Mouse (Mus musculus) hindbrain, embryonic 14.5 days (tissue): ENCODE results near the gene Kansl1l. TPM values are rescaled to one million over a fixed set of nuclear protein-coding genes. Genes with fewer than 3 reads are reported as not detected.

ENCODE experiments used
- ATAC-seq: fragments of 200-750 bp; cut with Nextera tagmentation; 2 replicates; pipeline ENCODE4 v1.8.0; 2017; ENCODE audit warnings: moderate number of reproducible peaks, mild to moderate bottlenecking, moderate TSS enrichment, moderate library complexity; ENCODE audit not compliant: low FRiP score
- DNase-seq: peaks from one replicate; pipeline ENCODE4 v3.0.0-alpha.2; 2015; ENCODE audit warnings: low spot score
- H3K27ac ChIP-seq: fragments of 300-500 bp; sonication (generic); 2 replicates; pipeline ENCODE4 v1.5.1; 2014; ENCODE audit warnings: mild to moderate bottlenecking, moderate library complexity
- H3K27me3 ChIP-seq: fragments of 300-500 bp; sonication (generic); 2 replicates; pipeline ENCODE4 v1.6.1; 2014; ENCODE audit warnings: mild to moderate bottlenecking, low read length, mixed read lengths; ENCODE audit not compliant: control insufficient read depth, insufficient read depth
- H3K36me3 ChIP-seq: fragments of 300-500 bp; sonication (generic); replicated peaks from 2 replicates; pipeline ENCODE4 v1.6.1; 2014; ENCODE audit not compliant: control insufficient read depth, insufficient read depth
- H3K4me1 ChIP-seq: fragments of 300-500 bp; sonication (generic); replicated peaks from 2 replicates; pipeline ENCODE4 v1.6.1; 2014; ENCODE audit warnings: antibody characterized with exemption, low read length, mixed read lengths; ENCODE audit not compliant: control insufficient read depth, insufficient read depth
- H3K4me2 ChIP-seq: fragments of 300-500 bp; sonication (generic); replicated peaks from 2 replicates; pipeline ENCODE4 v1.6.1; 2014; ENCODE audit warnings: mild to moderate bottlenecking, moderate library complexity
- H3K4me3 ChIP-seq: fragments of 300-500 bp; sonication (generic); replicated peaks from 2 replicates; pipeline ENCODE4 v1.5.1; 2014; ENCODE audit warnings: mild to moderate bottlenecking, low read length
- H3K9ac ChIP-seq: fragments of 300-500 bp; sonication (generic); 2 replicates; pipeline ENCODE4 v1.6.1; 2014
- H3K9me3 ChIP-seq: fragments of 300-500 bp; sonication (generic); 2 replicates; pipeline ENCODE4 v1.6.1; 2016; ENCODE audit warnings: low read length; ENCODE audit not compliant: control insufficient read depth
- WGBS: fragments of 180-500 bp; shearing (Covaris S2); extraction: QIAGEN DNeasy Blood & Tissue Kit; methylation state at CpG from one replicate; pipeline ENCODE4 v1.1.7; 2014; 5-methylcytosine and 5-hydroxymethylcytosine counted together
- polyA plus RNA-seq: library from polyadenylated mRNA; unstranded; fragments of >200 nt; fragmentation: Nextera tagmentation; extraction: Ambion mirVana; gene quantifications from 2 replicates; pipeline ENCODE4 v1.2.1, GENCODE M21; 2014

The Kansl1l gene
- polyA plus RNA-seq = 12.8 and 12.9 TPM in 2 replicates

DNA sequence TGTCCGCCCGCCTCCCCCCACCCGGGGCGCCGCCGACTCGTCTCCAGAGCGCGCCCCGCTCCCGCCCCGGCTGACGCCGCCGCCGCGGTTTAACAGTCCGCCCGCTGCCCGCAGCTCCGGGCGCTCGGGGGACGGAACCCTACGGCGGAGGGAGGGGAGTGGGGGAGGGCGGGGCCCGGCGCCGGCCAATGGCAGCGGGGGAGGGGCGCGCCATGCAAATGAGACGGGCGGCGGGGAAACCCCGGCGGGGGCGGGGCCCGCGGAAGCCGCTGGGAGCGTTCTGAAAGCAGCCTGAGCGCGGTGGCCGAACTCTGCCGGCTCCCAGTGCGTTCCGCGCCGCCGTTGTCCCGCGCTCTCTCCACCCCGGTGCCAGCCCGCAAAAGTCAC is at the start of gene Kansl1l:
Gene Kansl1l (minus strand): TSS at position 110 of the 387 bp plus-strand sequence.
- Histone ChIP-seq H3K36me3 (no peaks in the 10 kb centered on the region), H3K27ac (peak within 1 kb of the TSS; percentile 100), H3K9me3 (no peaks in the 10 kb centered on the region), H3K4me3 (peak within 1 kb of the TSS; percentile 95), H3K4me2 (peak within 1 kb of the TSS; percentile 80), H3K4me1 (peaks cover 20% of the 10 kb centered on the region), H3K27me3 (no peaks in the 10 kb centered on the region), H3K9ac (peak within 1 kb of the TSS; percentile 97)
- ATAC-seq = peak; percentile 89
- DNase-seq = peak; percentile 92
- WGBS = under 1% methylated on average over 39 of the region's 56 CpGs

GRCm38 (mm10) chr1:66865633-66866032 is 48.3 kb upstream of the Kansl1l start:
- Histone ChIP-seq H3K27ac (no peak overlapping the region), H3K4me3 (no peak overlapping the region), H3K4me2 (no peak overlapping the region), H3K9me3 (no peaks in the 10 kb centered on the region), H3K4me1 (0 out of 2 replicates have a peak, but pooled peaks cover 3% of the 10 kb centered on the region), H3K9ac (no peak overlapping the region), H3K36me3 (no peaks in the 10 kb centered on the region), H3K27me3 (no peaks in the 10 kb centered on the region)
- DNase-seq (no peak), ATAC-seq (no peak)
- 93% methylated on average over 4 of the region's 4 CpGs for WGBS

DNA sequence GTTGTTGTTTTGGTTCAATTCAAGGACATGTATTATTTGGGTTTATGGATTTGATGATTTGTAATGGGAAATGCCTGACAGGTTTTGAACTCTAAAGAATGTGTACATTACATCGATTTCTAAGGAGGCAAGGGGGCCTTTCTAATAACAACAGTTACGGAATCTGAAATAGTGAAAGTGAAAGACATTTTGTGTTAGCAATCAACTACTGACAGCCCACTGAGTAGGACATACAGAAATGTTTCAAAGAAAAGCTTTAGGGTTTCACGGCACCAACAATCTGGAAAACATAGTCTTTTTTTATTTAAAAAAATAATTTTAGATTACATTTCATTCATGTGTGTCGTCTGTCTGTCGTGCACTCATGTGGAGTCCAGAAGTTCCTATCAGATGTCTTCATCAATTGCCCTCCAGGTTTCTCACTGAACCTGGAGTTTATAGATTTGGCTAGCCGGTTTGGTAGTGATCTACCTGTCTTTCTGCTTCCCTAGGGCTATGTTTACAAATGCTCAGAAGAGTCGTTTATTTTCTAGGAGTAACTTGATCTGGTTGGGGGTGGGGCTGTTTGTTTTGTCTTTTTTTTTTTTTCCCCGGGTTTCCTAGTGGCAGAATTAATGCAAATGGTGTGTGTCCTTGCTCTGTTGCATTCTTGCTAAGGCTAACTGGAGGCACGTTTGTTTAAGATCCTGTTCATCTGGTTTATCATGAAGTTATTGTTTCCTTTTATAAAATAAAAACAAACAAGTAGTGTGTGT is 46.6 kb upstream of the Kansl1l start:
- Histone ChIP-seq H3K4me1 (0 out of 2 replicates have a peak, but pooled peaks cover 3% of the 10 kb centered on the region), H3K27ac (no peak overlapping the region), H3K4me2 (peak overlapping the region; percentile 84), H3K27me3 (no peaks in the 10 kb centered on the region), H3K9me3 (0 out of 2 replicates have a peak, but pooled peaks cover 7% of the 10 kb centered on the region), H3K36me3 (no peaks in the 10 kb centered on the region), H3K4me3 (peak overlapping the region; percentile 78), H3K9ac (no peak overlapping the region; the same call in 1 of the 2 replicates)
- DNase-seq = no peak
- 15% methylated on average over 9 of the region's 9 CpGs for WGBS
- no peak for ATAC-seq

- no peaks in the 10 kb centered on the region for H3K27me3 ChIP-seq
- peak within 1 kb of the TSS; percentile 78 for H3K4me3 ChIP-seq
- under 1% methylated on average over 60 of the region's 85 CpGs for WGBS
- H3K4me2 ChIP-seq = peak within 1 kb of the TSS; percentile 84
- H3K4me1 ChIP-seq = 0 out of 2 replicates have a peak, but pooled peaks cover 3% of the 10 kb centered on the region
- DNase-seq (peak; percentile 66), ATAC-seq (peak; percentile 87)
- H3K27ac ChIP-seq = peak within 1 kb of the TSS; percentile 76
- peak within 1 kb of the TSS; percentile 79 for H3K9ac ChIP-seq
- H3K36me3 ChIP-seq = no peaks in the 10 kb centered on the region
- H3K9me3 ChIP-seq = 0 out of 2 replicates have a peak, but pooled peaks cover 7% of the 10 kb centered on the region
Measured at GRCm38 (mm10) chr1:66862712-66863511, 45.5 kb upstream of the Kansl1l start, which contains the start of gene Acadl. Acadl (minus strand) TSS chr1:66863277.

DNA sequence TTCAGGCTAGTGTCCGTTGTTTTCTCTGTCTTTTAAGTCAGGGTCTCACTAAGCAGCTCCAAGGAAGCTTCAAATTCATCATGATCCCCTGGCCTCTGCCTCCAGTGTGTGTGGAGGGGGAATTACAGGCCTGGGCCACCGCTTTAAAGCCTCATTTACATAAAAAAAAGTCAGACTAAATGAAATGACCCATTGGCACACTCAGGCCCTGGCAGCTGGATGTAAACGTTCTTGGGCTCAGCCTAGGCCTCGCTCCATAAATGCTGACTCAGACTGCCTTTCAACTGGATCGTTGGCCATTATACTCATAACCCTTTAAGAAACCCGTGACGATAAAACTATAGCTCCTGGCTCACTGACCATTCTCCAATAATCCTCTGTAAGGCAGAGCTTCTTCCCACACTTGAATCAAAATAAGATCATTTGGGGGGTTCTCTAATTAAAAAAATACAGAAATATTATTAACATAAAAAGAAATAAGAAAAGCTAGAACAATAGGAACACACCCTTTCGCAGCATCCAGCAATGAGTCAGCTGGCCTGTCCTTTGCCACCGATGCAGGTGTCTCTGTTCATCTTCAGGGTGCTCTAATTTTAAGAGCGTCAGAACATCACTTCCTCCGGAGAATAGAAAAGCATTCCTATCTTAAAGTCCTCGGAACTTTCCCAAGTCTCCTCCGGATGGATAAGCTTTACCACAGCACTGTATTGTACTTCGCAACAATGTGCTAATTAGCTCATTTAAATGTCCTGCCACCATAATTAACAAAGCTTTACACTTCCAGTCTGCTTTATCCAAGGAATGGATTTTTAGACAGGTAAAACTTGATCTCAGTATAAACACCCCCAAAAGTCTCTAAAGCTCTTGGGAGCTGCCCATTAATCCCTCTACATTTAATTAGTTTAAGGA is 44.7 kb upstream of the Kansl1l start:
- DNase-seq (peak; percentile 45), ATAC-seq (no peak; the same call in 1 of the 2 replicates)
- Histone ChIP-seq H3K27me3 (no peaks in the 10 kb centered on the region), H3K27ac (no peak overlapping the region), H3K9me3 (peaks cover 7% of the 10 kb centered on the region; the same call in 1 of the 2 replicates), H3K4me3 (peak overlapping the region; percentile 78), H3K4me2 (peak overlapping the region; percentile 84), H3K9ac (0 out of 2 replicates have a peak overlapping the region, but pooled peaks have one; percentile 79), H3K36me3 (peaks cover under 1% of the 10 kb centered on the region; the same call in 1 of the 2 replicates), H3K4me1 (0 out of 2 replicates have a peak, but pooled peaks cover 3% of the 10 kb centered on the region)
- 17% methylated on average over 14 of the region's 14 CpGs for WGBS

GRCm38 (mm10) chr1:66847506-66847905 is 30.1 kb upstream of the Kansl1l start:
- H3K27me3 ChIP-seq = no peaks in the 10 kb centered on the region
- H3K4me2 ChIP-seq = no peak overlapping the region
- DNase-seq (no peak), ATAC-seq (no peak)
- H3K36me3 ChIP-seq = peaks cover 21% of the 10 kb centered on the region
- no peaks in the 10 kb centered on the region for H3K4me1 ChIP-seq
- H3K27ac ChIP-seq = no peak overlapping the region
- H3K4me3 ChIP-seq = no peak overlapping the region
- WGBS = 95% methylated on average over 4 of the region's 4 CpGs
- H3K9ac ChIP-seq = no peak overlapping the region
- peaks cover 8% of the 10 kb centered on the region; the same call in 1 of the 2 replicates for H3K9me3 ChIP-seq

GRCm38 (mm10) chr1:66845690-66846318 is 28.4 kb upstream of the Kansl1l start:
- Histone ChIP-seq H3K4me1 (no peaks in the 10 kb centered on the region), H3K9me3 (peaks cover 8% of the 10 kb centered on the region; the same call in 1 of the 2 replicates), H3K27me3 (no peaks in the 10 kb centered on the region), H3K36me3 (peaks cover 25% of the 10 kb centered on the region), H3K4me3 (no peak overlapping the region), H3K4me2 (no peak overlapping the region), H3K9ac (no peak overlapping the region), H3K27ac (no peak overlapping the region)
- WGBS = 90% methylated on average over 5 of the region's 5 CpGs
- ATAC-seq (no peak), DNase-seq (no peak)

- 77% methylated on average over 10 of the region's 10 CpGs for WGBS
- no peak for ATAC-seq
Measured at GRCm38 (mm10) chr1:66841938-66842337, 24.6 kb upstream of the Kansl1l start.

More at GRCm38 (mm10) chr1:66841938-66842337, 24.6 kb upstream of the Kansl1l start:
- Histone ChIP-seq H3K9ac (no peak overlapping the region), H3K9me3 (no peaks in the 10 kb centered on the region), H3K4me2 (no peak overlapping the region), H3K36me3 (0 out of 2 replicates have a peak, but pooled peaks cover 7% of the 10 kb centered on the region), H3K4me3 (no peak overlapping the region), H3K27me3 (no peaks in the 10 kb centered on the region), H3K27ac (no peak overlapping the region), H3K4me1 (no peaks in the 10 kb centered on the region)
- no peak for DNase-seq
